Comparison of ENCODE assay signal across 14 mouse cellular contexts in the genomic region with DNA sequence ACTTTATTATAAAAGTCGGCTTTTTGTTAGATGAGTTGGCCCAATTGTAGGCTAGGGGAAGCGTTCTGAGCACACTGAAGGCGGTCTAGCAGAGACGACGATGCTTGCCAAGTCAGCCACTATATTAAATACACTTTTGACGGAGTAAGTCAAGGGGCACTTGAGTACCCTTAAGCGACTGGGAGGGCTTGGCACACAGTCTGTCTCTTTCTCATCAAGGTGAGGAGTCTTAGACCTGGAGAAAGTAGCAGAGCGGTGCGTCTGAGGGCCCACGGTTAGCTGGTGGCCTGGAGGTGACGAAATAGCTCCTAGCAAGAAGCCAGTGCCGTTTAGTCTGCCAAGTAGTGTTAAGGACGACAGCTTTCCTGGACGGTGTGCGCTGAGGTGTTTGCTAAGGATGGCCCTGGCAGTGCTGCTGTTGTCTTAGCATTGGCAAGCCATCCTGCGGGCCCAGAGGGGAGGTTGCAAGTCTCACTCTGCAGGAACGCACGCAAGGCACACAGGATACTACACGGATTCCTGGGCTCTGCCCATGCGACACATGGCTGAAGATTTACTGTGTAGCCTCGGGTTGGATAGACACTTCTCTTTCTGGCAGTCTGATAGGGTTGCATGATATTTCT. TPM values are rescaled to one million over a fixed set of nuclear protein-coding genes. Genes with fewer than 3 reads are reported as not detected.
DNase-seq lines count a peak whose midpoint lies in the region; ATAC-seq and TF ChIP-seq lines count a peak whose summit lies in the region.
"Had no signal": no experiment of that assay in that cellular context is flagged by ENCODE, and none has a peak within 500 bp of the region (broad histone marks: within the 10 kb centered on the region; RNA-seq: fewer than 3 reads in every experiment).

No protein-coding gene starts in this region.

- WGBS in midbrain, embryonic 14.5 days: 90% methylated on average over 21 of the region's 21 CpGs
- 94% methylated on average over 21 of the region's 21 CpGs for WGBS in midbrain, embryonic 10.5 days
- WGBS in lung, embryonic 14.5 days: 61% methylated on average over 21 of the region's 21 CpGs

- DNase-seq in kidney, adult 11 months: peak; percentile 29
- no peak for DNase-seq in kidney, adult 8-10 months
- DNase-seq in midbrain, embryonic 14.5 days: no peak
- DNase-seq in midbrain, embryonic 10.5 days (ENCODE audit: low spot score): no peak
- DNase-seq in lung, embryonic 14.5 days: peak; percentile 78
- no peak for DNase-seq in retina, embryonic 14.5 days (ENCODE audit: low spot score)
- DNase-seq: cerebellum, postnatal 10 days; embryo, embryonic 11 days; heart, adult 18-20 months had no signal

- no peak for ATAC-seq in midbrain, embryonic 14.5 days (ENCODE audit: low FRiP score, low TSS enrichment)
- peak; percentile 73 for ATAC-seq in lung, embryonic 14.5 days (ENCODE audit: insufficient read depth)
- no peak for ATAC-seq in monocyte, adult 5-6 weeks (replicated peaks; ENCODE audit: insufficient number of reproducible peaks, low FRiP score, low TSS enrichment, poor library complexity, severe bottlenecking)
- ATAC-seq: forebrain, embryonic 15.5 days had no signal

- 0 out of 2 replicates have a peak overlapping the region, but pooled peaks have one; percentile 13 for H3K27ac ChIP-seq in midbrain, embryonic 14.5 days (replicated peaks; ENCODE audit: low read depth, low read length)
- no peak overlapping the region for H3K27ac ChIP-seq in midbrain, embryonic 10.5 days (replicated peaks)
- no peak overlapping the region for H3K27ac ChIP-seq in lung, embryonic 14.5 days (ENCODE audit: low read depth)
- H3K27ac ChIP-seq: forebrain, embryonic 15.5 days; hindbrain, embryonic 13.5 days; neural tube, embryonic 13.5 days had no signal

- no peak overlapping the region for H3K4me3 ChIP-seq in midbrain, embryonic 14.5 days (replicated peaks; ENCODE audit: low read depth, low read length)
- H3K4me3 ChIP-seq in midbrain, embryonic 10.5 days: no peak overlapping the region
- no peak overlapping the region for H3K4me3 ChIP-seq in lung, embryonic 14.5 days (ENCODE audit: low read depth, low read length)
- H3K4me3 ChIP-seq: forebrain, embryonic 15.5 days; hindbrain, embryonic 13.5 days; neural tube, embryonic 13.5 days had no signal

- peaks cover 18% of the 10 kb centered on the region for H3K4me1 ChIP-seq in midbrain, embryonic 14.5 days (ENCODE audit: control insufficient read depth, insufficient read depth, low read length)
- H3K4me1 ChIP-seq in midbrain, embryonic 10.5 days: peaks cover 73% of the 10 kb centered on the region
- peaks cover 16% of the 10 kb centered on the region; the same call in 1 of the 2 replicates for H3K4me1 ChIP-seq in lung, embryonic 14.5 days (ENCODE audit: insufficient read depth)

- H3K27me3 ChIP-seq in midbrain, embryonic 14.5 days (ENCODE audit: control insufficient read depth, insufficient read depth, low read length): no peaks in the 10 kb centered on the region
- H3K27me3 ChIP-seq in midbrain, embryonic 10.5 days (ENCODE audit: low read depth, poor library complexity, severe bottlenecking): no peaks in the 10 kb centered on the region
- no peaks in the 10 kb centered on the region for H3K27me3 ChIP-seq in lung, embryonic 14.5 days (ENCODE audit: insufficient read depth, low read length)
- H3K27me3 ChIP-seq: forebrain, embryonic 15.5 days; neural tube, embryonic 13.5 days had no signal

- no peaks in the 10 kb centered on the region for H3K36me3 ChIP-seq in midbrain, embryonic 14.5 days (ENCODE audit: control insufficient read depth, insufficient read depth, low read length)
- H3K36me3 ChIP-seq in midbrain, embryonic 10.5 days: peaks cover 65% of the 10 kb centered on the region
- H3K36me3 ChIP-seq in lung, embryonic 14.5 days (ENCODE audit: insufficient read depth): 0 out of 2 replicates have a peak, but pooled peaks cover 7% of the 10 kb centered on the region
- H3K36me3 ChIP-seq: forebrain, embryonic 15.5 days; G1E; hindbrain, embryonic 13.5 days; neural tube, embryonic 13.5 days had no signal

- no peak for TF ChIP-seq CTCF in lung, embryonic 14.5 days (IDR thresholded peaks at IDR 0.05; ENCODE audit: low read depth)

- H3K4me2 ChIP-seq in midbrain, embryonic 14.5 days (ENCODE audit: low read length): no peak overlapping the region
- no peak overlapping the region for H3K4me2 ChIP-seq in lung, embryonic 14.5 days
- H3K4me2 ChIP-seq: forebrain, embryonic 15.5 days; hindbrain, embryonic 13.5 days; neural tube, embryonic 13.5 days had no signal

- no peak overlapping the region for H3K9ac ChIP-seq in midbrain, embryonic 14.5 days (replicated peaks; ENCODE audit: low read length)
- H3K9ac ChIP-seq in lung, embryonic 14.5 days: no peak overlapping the region
- H3K9ac ChIP-seq: forebrain, embryonic 15.5 days; hindbrain, embryonic 13.5 days; neural tube, embryonic 13.5 days had no signal

- H3K9me3 ChIP-seq in midbrain, embryonic 14.5 days (ENCODE audit: control insufficient read depth, low read length): no peaks in the 10 kb centered on the region
- H3K9me3 ChIP-seq in midbrain, embryonic 10.5 days (replicated peaks): no peaks in the 10 kb centered on the region
- no peaks in the 10 kb centered on the region for H3K9me3 ChIP-seq in lung, embryonic 14.5 days (ENCODE audit: low read depth, low read length)
- H3K9me3 ChIP-seq: forebrain, embryonic 15.5 days; hindbrain, embryonic 13.5 days; neural tube, embryonic 13.5 days had no signal

RNA-seq across cellular contexts. Expression of a gene that starts 43.3 kb away (rescaled TPM):
- 720 and 768 TPM in 2 replicates for polyA plus RNA-seq in midbrain, embryonic 14.5 days (2014; fragmentation: Nextera tagmentation; extraction: Ambion mirVana)
- polyA plus RNA-seq in midbrain, embryonic 10.5 days (2016; fragmentation: Nextera tagmentation; extraction: Ambion mirVana): 180 and 255 TPM in 2 replicates
- 57.1 and 58.5 TPM in 2 replicates for polyA plus RNA-seq in lung, embryonic 14.5 days (2014; fragmentation: Nextera tagmentation; extraction: Ambion mirVana)
- 11.3 to 16.3 TPM (median 15.3 TPM) in 3 replicates for total RNA-seq in monocyte, adult 5-6 weeks (2017)

Comparison
In these comparisons a context has a peak if more than half of its experiments do, and no peak if none do; other contexts are left out.
1. DNase-seq: peak in kidney, adult 11 months (single experiment) and lung, embryonic 14.5 days (single experiment); none in kidney, adult 8-10 months (0 of 2), midbrain, embryonic 14.5 days (single experiment), midbrain, embryonic 10.5 days (single experiment) and retina, embryonic 14.5 days (single experiment).